Mouse (Mus musculus) kidney, embryonic 16.5 days (tissue): Measurements from ENCODE around the gene Cdk2ap2. TPM values are rescaled to one million over a fixed set of nuclear protein-coding genes. Genes with fewer than 3 reads are reported as not detected.

Source experiments
- ATAC-seq: fragments of 200-750 bp; cut with Nextera tagmentation; 2 replicates; pipeline ENCODE4 v1.8.0; 2017; ENCODE audit warnings: moderate TSS enrichment; ENCODE audit not compliant: low FRiP score, low TSS enrichment
- H3K27ac ChIP-seq: fragments of 300-500 bp; sonication (generic); 2 replicates; pipeline ENCODE4 v1.5.1; 2014; ENCODE audit warnings: low read length
- H3K27me3 ChIP-seq: fragments of 300-500 bp; sonication (generic); 2 replicates; pipeline ENCODE4 v1.6.1; 2014; ENCODE audit warnings: low read length, control low read depth, mixed read lengths; ENCODE audit not compliant: insufficient read depth
- H3K36me3 ChIP-seq: fragments of 300-500 bp; sonication (generic); 2 replicates; pipeline ENCODE4 v1.6.1; 2014; ENCODE audit warnings: low read length, control low read depth, mixed read lengths; ENCODE audit not compliant: insufficient read depth
- H3K4me1 ChIP-seq: fragments of 300-500 bp; sonication (generic); 2 replicates; pipeline ENCODE4 v1.6.1; 2014; ENCODE audit warnings: low read length, control low read depth, mixed read lengths; ENCODE audit not compliant: insufficient read depth
- H3K4me2 ChIP-seq: fragments of 300-500 bp; sonication (generic); replicated peaks from 2 replicates; pipeline ENCODE4 v1.6.1; 2014; ENCODE audit warnings: low read depth, low read length
- H3K4me3 ChIP-seq: fragments of 300-500 bp; sonication (generic); 2 replicates; pipeline ENCODE4 v1.5.1; 2014; ENCODE audit warnings: mild to moderate bottlenecking, low read length
- H3K9ac ChIP-seq: fragments of 300-500 bp; sonication (generic); replicated peaks from 2 replicates; pipeline ENCODE4 v1.6.1; 2014; ENCODE audit warnings: low read length
- H3K9me3 ChIP-seq: fragments of 300-500 bp; sonication (generic); 2 replicates; pipeline ENCODE4 v1.6.1; 2016; ENCODE audit warnings: low read length, control low read depth
- WGBS: fragments of 180-500 bp; shearing (Covaris S2); extraction: QIAGEN DNeasy Blood & Tissue Kit; methylation state at CpG from one replicate; pipeline ENCODE4 v1.1.7; 2014; 5-methylcytosine and 5-hydroxymethylcytosine counted together
- polyA plus RNA-seq: library from polyadenylated mRNA; unstranded; fragments of >200 nt; fragmentation: Nextera tagmentation; extraction: Ambion mirVana; gene quantifications from 2 replicates; pipeline ENCODE4 v1.2.1, GENCODE M21; 2015

The Cdk2ap2 gene
- polyA plus RNA-seq, 1 experiment from 2014 or later, result 138 TPM

DNA sequence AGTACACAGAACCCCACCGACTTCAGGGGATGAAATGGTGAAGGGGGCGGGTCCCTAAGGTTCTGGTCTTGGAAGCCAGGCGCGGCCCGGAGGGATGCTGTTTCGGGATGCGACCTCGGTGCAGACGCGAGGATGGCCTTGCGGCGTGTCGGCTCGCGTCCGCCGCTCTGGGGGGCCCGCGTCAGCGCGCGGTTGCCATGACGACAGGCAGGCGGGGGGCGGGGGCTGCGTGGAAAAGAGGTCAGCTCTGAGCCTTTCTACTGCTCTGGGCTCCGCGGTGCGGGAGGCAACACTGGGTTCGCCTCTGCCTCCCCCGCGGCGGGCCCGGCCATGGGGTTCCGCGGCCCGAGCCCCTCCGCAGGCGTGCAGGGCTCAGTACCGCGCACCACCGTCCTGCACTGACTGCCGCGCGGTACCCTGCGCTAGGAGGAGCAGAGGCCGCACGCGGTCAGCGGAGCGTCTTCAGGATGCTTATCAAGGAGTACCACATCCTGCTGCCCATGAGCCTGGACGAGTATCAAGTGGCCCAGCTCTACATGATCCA lies 3.8 kb downstream of the Cdk2ap2 start:
- no peak for ATAC-seq
- Histone ChIP-seq H3K9ac (peak overlapping the region; percentile 67), H3K36me3 (no peaks in the 10 kb centered on the region), H3K4me3 (peak overlapping the region; percentile 53), H3K4me2 (peak overlapping the region; percentile 86), H3K27ac (no peak overlapping the region), H3K9me3 (no peaks in the 10 kb centered on the region), H3K27me3 (peaks cover 25% of the 10 kb centered on the region), H3K4me1 (peaks cover 45% of the 10 kb centered on the region)
- WGBS, result under 1% methylated on average over 45 of the region's 52 CpGs

GRCm38 (mm10) chr19:4101466-4101865 lies 4.5 kb downstream of the Cdk2ap2 start:
- H3K4me2 ChIP-seq, result peak overlapping the region; percentile 86
- H3K9me3 ChIP-seq, result no peaks in the 10 kb centered on the region
- peaks cover 38% of the 10 kb centered on the region for H3K4me1 ChIP-seq
- H3K4me3 ChIP-seq, result peak overlapping the region; percentile 53; the same call in 1 of the 2 replicates
- no peak for ATAC-seq
- no peaks in the 10 kb centered on the region for H3K36me3 ChIP-seq
- 73% methylated on average over 6 of the region's 6 CpGs for WGBS
- no peak overlapping the region for H3K27ac ChIP-seq
- H3K9ac ChIP-seq, result 0 out of 2 replicates have a peak overlapping the region, but pooled peaks have one; percentile 67
- peaks cover 25% of the 10 kb centered on the region for H3K27me3 ChIP-seq

GRCm38 (mm10) chr19:4102049-4102448 lies 5.1 kb downstream of the Cdk2ap2 start:
- Histone ChIP-seq H3K36me3 (no peaks in the 10 kb centered on the region), H3K9me3 (no peaks in the 10 kb centered on the region), H3K27me3 (peaks cover 25% of the 10 kb centered on the region), H3K27ac (no peak overlapping the region), H3K4me1 (peaks cover 38% of the 10 kb centered on the region), H3K4me3 (no peak overlapping the region), H3K4me2 (no peak overlapping the region), H3K9ac (no peak overlapping the region)
- WGBS, result 87% methylated on average over 2 of the region's 2 CpGs
- ATAC-seq, result no peak

- H3K4me3 ChIP-seq, result no peak overlapping the region
- H3K36me3 ChIP-seq, result no peaks in the 10 kb centered on the region
- ATAC-seq, result no peak
- H3K9me3 ChIP-seq, result no peaks in the 10 kb centered on the region
- H3K4me2 ChIP-seq, result no peak overlapping the region
- peaks cover 34% of the 10 kb centered on the region for H3K4me1 ChIP-seq
- no peak overlapping the region for H3K27ac ChIP-seq
- no peak overlapping the region for H3K9ac ChIP-seq
- 92% methylated on average over 12 of the region's 12 CpGs for WGBS
- H3K27me3 ChIP-seq, result peaks cover 25% of the 10 kb centered on the region
These were observed 5.6 kb downstream of the Cdk2ap2 start for GRCm38 (mm10) chr19:4102626-4103025.

GRCm38 (mm10) chr19:4103294-4103693 lies 6.3 kb downstream of the Cdk2ap2 start:
- H3K9me3 ChIP-seq, result no peaks in the 10 kb centered on the region
- ATAC-seq, result no peak
- peaks cover 30% of the 10 kb centered on the region for H3K4me1 ChIP-seq
- H3K36me3 ChIP-seq, result no peaks in the 10 kb centered on the region
- no peak overlapping the region for H3K4me2 ChIP-seq
- H3K9ac ChIP-seq, result no peak overlapping the region
- WGBS, result 90% methylated on average over 18 of the region's 18 CpGs
- H3K27ac ChIP-seq, result no peak overlapping the region
- peaks cover 25% of the 10 kb centered on the region for H3K27me3 ChIP-seq
- H3K4me3 ChIP-seq, result no peak overlapping the region

GRCm38 (mm10) chr19:4103792-4104191 lies 6.8 kb downstream of the Cdk2ap2 start:
- Histone ChIP-seq H3K4me3 (no peak overlapping the region), H3K4me2 (no peak overlapping the region), H3K27me3 (peaks cover 25% of the 10 kb centered on the region), H3K9me3 (no peaks in the 10 kb centered on the region), H3K4me1 (peaks cover 25% of the 10 kb centered on the region), H3K9ac (no peak overlapping the region), H3K36me3 (no peaks in the 10 kb centered on the region), H3K27ac (no peak overlapping the region)
- WGBS, result 71% methylated on average over 3 of the region's 3 CpGs
- no peak for ATAC-seq

DNA sequence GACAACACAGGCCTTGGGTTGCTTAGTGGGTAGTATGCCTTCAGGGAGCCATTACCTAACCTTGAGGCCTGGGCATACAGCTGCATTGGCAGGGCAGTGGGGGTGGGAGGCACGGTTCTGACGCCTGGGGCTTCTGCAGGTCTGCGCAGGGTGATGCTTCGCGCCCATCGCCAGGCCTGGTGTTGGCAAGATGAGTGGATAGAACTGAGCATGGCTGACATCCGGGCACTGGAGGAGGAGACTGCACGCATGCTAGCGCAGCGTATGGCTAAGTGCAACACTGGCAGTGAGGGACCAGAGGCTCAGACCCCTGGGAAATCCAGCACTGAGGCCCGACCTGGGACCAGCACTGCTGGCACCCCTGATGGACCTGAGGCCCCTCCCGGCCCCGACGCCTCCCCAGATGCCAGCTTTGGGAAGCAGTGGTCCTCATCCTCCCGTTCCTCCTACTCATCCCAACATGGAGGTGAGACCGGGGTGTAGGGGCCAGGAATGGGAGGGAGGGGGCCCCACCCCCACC lies 7.8 kb downstream of the Cdk2ap2 start:
- no peak overlapping the region for H3K27ac ChIP-seq
- no peak for ATAC-seq
- no peaks in the 10 kb centered on the region; the same call in 1 of the 2 replicates for H3K36me3 ChIP-seq
- no peak overlapping the region for H3K9ac ChIP-seq
- no peak overlapping the region for H3K4me2 ChIP-seq
- H3K4me1 ChIP-seq, result peaks cover 17% of the 10 kb centered on the region
- peaks cover 23% of the 10 kb centered on the region for H3K27me3 ChIP-seq
- no peaks in the 10 kb centered on the region for H3K9me3 ChIP-seq
- H3K4me3 ChIP-seq, result no peak overlapping the region
- WGBS, result 85% methylated on average over 16 of the region's 16 CpGs

- Histone ChIP-seq H3K9me3 (no peaks in the 10 kb centered on the region), H3K27ac (no peak overlapping the region), H3K4me3 (no peak overlapping the region), H3K9ac (no peak overlapping the region), H3K4me1 (no peaks in the 10 kb centered on the region), H3K4me2 (no peak overlapping the region), H3K36me3 (peaks cover under 1% of the 10 kb centered on the region; the same call in 1 of the 2 replicates), H3K27me3 (peaks cover 5% of the 10 kb centered on the region; the same call in 1 of the 2 replicates)
- 87% methylated on average over 14 of the region's 14 CpGs for WGBS
- ATAC-seq, result no peak
These were observed 9.7 kb downstream of the Cdk2ap2 start for GRCm38 (mm10) chr19:4106654-4107053.

GRCm38 (mm10) chr19:4108535-4108934 lies 11.6 kb downstream of the Cdk2ap2 start:
- Histone ChIP-seq H3K27ac (no peak overlapping the region), H3K27me3 (no peaks in the 10 kb centered on the region), H3K4me1 (peaks cover 11% of the 10 kb centered on the region), H3K4me2 (no peak overlapping the region), H3K9ac (no peak overlapping the region), H3K9me3 (no peaks in the 10 kb centered on the region), H3K4me3 (no peak overlapping the region), H3K36me3 (peaks cover 8% of the 10 kb centered on the region)
- no peak for ATAC-seq
- WGBS, result 84% methylated on average over 9 of the region's 9 CpGs
